Mouse (Mus musculus): ENCODE measurements around the gene Olfr297.

Gene Olfr297

DNA sequence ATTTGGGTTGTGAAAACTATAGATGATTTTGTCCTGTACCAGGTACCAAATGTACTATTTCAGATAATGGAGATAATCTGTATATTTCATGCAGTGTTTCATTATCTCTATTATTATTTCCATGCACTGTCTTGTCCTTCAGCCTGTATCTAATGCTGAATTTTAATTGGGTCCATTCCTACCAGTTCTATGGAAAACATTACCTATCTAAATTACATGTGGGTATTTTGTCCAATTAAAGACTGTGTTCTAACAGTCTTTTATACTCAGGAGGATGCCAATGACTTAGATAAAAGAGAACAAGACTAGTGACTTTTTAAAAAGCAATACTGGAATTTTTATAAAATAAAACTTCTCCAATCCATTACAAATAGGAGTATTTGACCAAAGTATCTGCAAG lies at the start of gene Olfr297:
Gene Olfr297, plus strand, starts transcription at position 301 of the 400 bp plus-strand sequence.
- DNase-seq (ENCODE audit: low read depth, low spot score): no peak

DNA sequence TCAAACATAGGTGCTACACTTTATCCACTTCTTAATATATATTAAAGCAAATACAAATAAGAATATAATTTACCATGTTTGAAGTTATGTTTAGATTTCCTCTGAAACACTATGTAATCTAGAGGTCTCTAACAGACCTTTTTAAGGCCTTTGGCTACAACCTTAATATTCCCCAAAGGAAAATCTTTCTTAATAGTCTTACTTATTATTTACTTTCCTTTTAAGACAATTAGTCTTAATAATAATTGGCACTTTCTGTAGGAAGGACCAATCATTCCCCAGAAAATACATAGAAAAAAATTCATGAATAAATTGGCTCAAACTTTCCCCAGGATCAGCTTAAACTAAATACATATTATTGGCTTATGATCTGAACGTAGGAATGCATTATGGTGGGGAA lies 27.4 kb upstream of the Olfr297 start, which contains the start of gene Olfr298:
Gene Olfr298, minus strand, starts transcription at position 101 of the 400 bp plus-strand sequence.
- no peak for DNase-seq (ENCODE audit: low read depth, low spot score)

Data from retina, adult 2 months (tissue).